In genomic region chr13:67113287-67113686, GRCm38 (mm10) we compare ENCODE assay signal across 30 mouse cellular contexts. TPM values are rescaled to one million over a fixed set of nuclear protein-coding genes. Genes with fewer than 3 reads are reported as not detected.
"Had no signal": no experiment of that assay in that cellular context is flagged by ENCODE, and none has a peak within 500 bp of the region (broad histone marks: within the 10 kb centered on the region; RNA-seq: fewer than 3 reads in every experiment).

No protein-coding gene starts in this region.

- H3K36me3 ChIP-seq: heart, embryonic 13.5 days; heart, embryonic 15.5 days; hindbrain, embryonic 12.5 days; intestine, embryonic 15.5 days; limb, embryonic 13.5 days; limb, embryonic 15.5 days; liver, embryonic 12.5 days had no signal

- H3K9ac ChIP-seq: heart, embryonic 13.5 days; heart, embryonic 15.5 days; hindbrain, embryonic 12.5 days; hindbrain, embryonic 14.5 days; intestine, embryonic 15.5 days; limb, embryonic 13.5 days; limb, embryonic 15.5 days; liver, embryonic 12.5 days; liver, embryonic 14.5 days had no signal

- H3K27me3 ChIP-seq: heart, embryonic 13.5 days; heart, embryonic 15.5 days; hindbrain, embryonic 12.5 days; intestine, embryonic 15.5 days; limb, embryonic 13.5 days; limb, embryonic 15.5 days; liver, embryonic 12.5 days had no signal

- H3K4me2 ChIP-seq: heart, embryonic 11.5 days; heart, embryonic 13.5 days; heart, embryonic 15.5 days; hindbrain, embryonic 12.5 days; hindbrain, embryonic 14.5 days; intestine, embryonic 15.5 days; limb, embryonic 13.5 days; limb, embryonic 15.5 days; liver, embryonic 12.5 days had no signal

- DNase-seq: gastrocnemius, adult 2 months; gastrocnemius, postnatal 10 days; gastrocnemius, postnatal 36 days; heart, adult 11 months; heart, adult 2 months; heart, postnatal 14 days; heart, postnatal 36 days; kidney, adult 18-20 months; kidney, adult 8-10 months; kidney, postnatal 10 days; kidney, postnatal 25 days; kidney, postnatal 4 days; layer of hippocampus, adult 9-11 months; layer of hippocampus, postnatal 36 days; left cerebral cortex, postnatal 4 days had no signal

- H3K4me1 ChIP-seq: hindbrain, embryonic 12.5 days; intestine, embryonic 15.5 days; limb, embryonic 13.5 days had no signal

- H3K9me3 ChIP-seq: heart, embryonic 13.5 days; heart, embryonic 15.5 days; hindbrain, embryonic 12.5 days; intestine, embryonic 15.5 days; limb, embryonic 13.5 days; limb, embryonic 15.5 days; liver, embryonic 12.5 days had no signal

- ATAC-seq: hindbrain, embryonic 16.5 days; inflammation-experienced regulatory T-cells, adult 6 months; intestine, embryonic 15.5 days; intestine, postnatal 0 days; liver, embryonic 12.5 days had no signal

- H3K4me3 ChIP-seq: heart, adult 2 months; heart, embryonic 13.5 days; heart, embryonic 15.5 days; hindbrain, embryonic 12.5 days; intestine, embryonic 15.5 days; layer of hippocampus, adult 2 months; limb, embryonic 13.5 days; limb, embryonic 15.5 days; liver, embryonic 12.5 days had no signal

- H3K27ac ChIP-seq: gastrocnemius, adult 2 months; heart, adult 2 months; heart, embryonic 13.5 days; heart, embryonic 15.5 days; hindbrain, embryonic 12.5 days; hindbrain, embryonic 14.5 days; intestine, embryonic 15.5 days; layer of hippocampus, adult 2 months; limb, embryonic 13.5 days; limb, embryonic 15.5 days; liver, embryonic 12.5 days; liver, embryonic 14.5 days had no signal

RNA-seq across cellular contexts. Expression of gene Rslcan18, which starts 2.8 kb away (rescaled TPM):
- total RNA-seq: left cerebral cortex, postnatal 10 days; left cerebral cortex, postnatal 4 days had no signal
- polyA plus RNA-seq: hindbrain, embryonic 14.5 days had no signal
